In genomic region chr6:145048131-145048997, GRCm38 (mm10) we compare ENCODE assay signal across 8 mouse cellular contexts. TPM values are rescaled to one million over a fixed set of nuclear protein-coding genes. Genes with fewer than 3 reads are reported as not detected.
DNase-seq lines count a peak whose midpoint lies in the region; ATAC-seq and TF ChIP-seq lines count a peak whose summit lies in the region.

No protein-coding gene starts in this region.

- intact Hi-C loops in gastrocnemius, adult 2 months (cut with DNase I) = no loop called here

- no peak for TF ChIP-seq CTCF in gastrocnemius, adult 2 months (IDR thresholded peaks at IDR 0.05)
- TF ChIP-seq CTCF in CH12.LX (conservative IDR thresholded peaks at IDR 0.05 in 1 of 2, IDR thresholded peaks at IDR 0.05 in 1 of 2; ENCODE audit: low read depth in 2 of 2, low read length in 2 of 2) = no peak
- TF ChIP-seq CTCF in cortical plate, adult 2 months (IDR thresholded peaks at IDR 0.05; ENCODE audit: extremely low read depth, insufficient read depth, low read length) = no peak

- TF ChIP-seq POLR2A in CH12.LX (IDR thresholded peaks at IDR 0.05; ENCODE audit: low read depth, low read length) = no peak
- TF ChIP-seq POLR2A in cortical plate, adult 2 months (IDR thresholded peaks at IDR 0.05; ENCODE audit: extremely low read depth, insufficient read depth, low read length) = peak; percentile 49; the same call in 1 of the 2 replicates

- H3K4me2 ChIP-seq in CH12.LX (ENCODE audit: insufficient read depth, low read depth, poor library complexity, severe bottlenecking) = no peak overlapping the region
- peak overlapping the region; percentile 99 for H3K4me2 ChIP-seq in hindbrain, embryonic 11.5 days (replicated peaks; ENCODE audit: low read depth, low read length)
- H3K4me2 ChIP-seq in limb, embryonic 13.5 days (replicated peaks) = peak overlapping the region; percentile 96

- TF ChIP-seq RAD21 in CH12.LX (IDR thresholded peaks at IDR 0.05; ENCODE audit: low read depth, low read length) = no peak

- dilution Hi-C loops in CH12.LX (cut with MboI; ENCODE audit: extremely low pct_ligation_motif_present, extremely low pct_unique_long_range_greater_than_20kb, low sequenced_read_pairs) = no loop called here

- peak; percentile 53 for ATAC-seq in hindbrain, embryonic 11.5 days (ENCODE audit: low FRiP score)
- peak; percentile 28 for ATAC-seq in limb, embryonic 13.5 days (ENCODE audit: low FRiP score, low read depth)

- peaks cover 5% of the 10 kb centered on the region for H3K9me3 ChIP-seq in CH12.LX (replicated peaks; ENCODE audit: low read length)
- H3K9me3 ChIP-seq in hindbrain, embryonic 11.5 days (ENCODE audit: control insufficient read depth, low read length) = no peaks in the 10 kb centered on the region
- H3K9me3 ChIP-seq in limb, embryonic 13.5 days = no peaks in the 10 kb centered on the region

- H3K9ac ChIP-seq in CH12.LX (ENCODE audit: insufficient read depth, low read depth) = no peak overlapping the region
- H3K9ac ChIP-seq in hindbrain, embryonic 11.5 days (ENCODE audit: low read depth, low read length) = peak overlapping the region; percentile 83
- peak overlapping the region; percentile 65 for H3K9ac ChIP-seq in limb, embryonic 13.5 days

- no peak for TF ChIP-seq EP300 in CH12.LX (IDR thresholded peaks at IDR 0.05; ENCODE audit: low read length)

- H3K4me1 ChIP-seq in CH12.LX (ENCODE audit: control insufficient read depth in 1 of 2, insufficient read depth in 2 of 2) = peaks cover 2 to 7% of the 10 kb centered on the region in 2 experiments; a peak in 2 of 4 replicates
- no peaks in the 10 kb centered on the region for H3K4me1 ChIP-seq in cortical plate, adult 2 months (ENCODE audit: control insufficient read depth, insufficient read depth, low read length)
- peaks cover 5% of the 10 kb centered on the region; the same call in 1 of the 2 replicates for H3K4me1 ChIP-seq in hindbrain, embryonic 11.5 days (replicated peaks; ENCODE audit: control insufficient read depth, insufficient read depth, low read length)
- H3K4me1 ChIP-seq in limb, embryonic 13.5 days = peaks cover 22% of the 10 kb centered on the region

- DNase-seq in gastrocnemius, adult 2 months = peak; percentile 21
- DNase-seq in gastrocnemius, postnatal 25 days = no peak
- DNase-seq in CH12.LX (ENCODE audit: extremely low read depth) = no peak
- peak; percentile 70 for DNase-seq in hindbrain, embryonic 11.5 days (ENCODE audit: low spot score)
- DNase-seq in right cerebral cortex, adult 18-20 months = peak; percentile 54
- no peak for DNase-seq in gastrocnemius, adult 18-20 months (ENCODE audit: low spot score)

- peaks cover 44 to 95% of the 10 kb centered on the region in 2 experiments for H3K36me3 ChIP-seq in CH12.LX (replicated peaks in 1 of 2; ENCODE audit: control insufficient read depth in 1 of 2, insufficient read depth in 1 of 2, low read length in 1 of 2)
- no peaks in the 10 kb centered on the region for H3K36me3 ChIP-seq in hindbrain, embryonic 11.5 days (ENCODE audit: control insufficient read depth, insufficient read depth, low read length)
- H3K36me3 ChIP-seq in limb, embryonic 13.5 days = no peaks in the 10 kb centered on the region

- H3K27me3 ChIP-seq in CH12.LX (replicated peaks) = no peaks in the 10 kb centered on the region
- H3K27me3 ChIP-seq in hindbrain, embryonic 11.5 days (ENCODE audit: control insufficient read depth, insufficient read depth, low read length) = no peaks in the 10 kb centered on the region
- H3K27me3 ChIP-seq in limb, embryonic 13.5 days = peaks cover 17% of the 10 kb centered on the region

- H3K79me2 ChIP-seq in CH12.LX (replicated peaks; ENCODE audit: control insufficient read depth, extremely low read depth, insufficient read depth, poor library complexity, severe bottlenecking) = peaks cover 69% of the 10 kb centered on the region

- no peak overlapping the region for H3K27ac ChIP-seq in gastrocnemius, adult 2 months
- no peak overlapping the region for H3K27ac ChIP-seq in CH12.LX (ENCODE audit: insufficient read depth, low read depth)
- peak overlapping the region; percentile 21; the same call in 1 of the 2 replicates for H3K27ac ChIP-seq in cortical plate, adult 2 months (ENCODE audit: insufficient read depth, low read length)
- H3K27ac ChIP-seq in hindbrain, embryonic 11.5 days (ENCODE audit: low read depth, low read length) = peak overlapping the region; percentile 61
- no peak overlapping the region for H3K27ac ChIP-seq in limb, embryonic 13.5 days

- in situ Hi-C loops in CH12.LX (cut with MboI; ENCODE audit: low pct_ligation_motif_present, low pct_unique_long_range_greater_than_20kb, low sequenced_read_pairs) = no loop called here

- WGBS in hindbrain, embryonic 11.5 days = under 1% methylated on average over 58 of the region's 64 CpGs
- WGBS in limb, embryonic 13.5 days = 13% methylated on average over 63 of the region's 64 CpGs

- peak overlapping the region; percentile 69 for H3K4me3 ChIP-seq in gastrocnemius, adult 2 months
- no peak overlapping the region for H3K4me3 ChIP-seq in CH12.LX (replicated peaks in 1 of 3; ENCODE audit: low read depth in 2 of 3, low read length in 2 of 3, poor library complexity in 1 of 3)
- peak overlapping the region; percentile 72 for H3K4me3 ChIP-seq in cortical plate, adult 2 months (ENCODE audit: insufficient read depth, low read length)
- H3K4me3 ChIP-seq in hindbrain, embryonic 11.5 days (ENCODE audit: low read depth, low read length) = peak overlapping the region; percentile 56
- peak overlapping the region; percentile 48 for H3K4me3 ChIP-seq in limb, embryonic 13.5 days

TF ChIP-seq in CH12.LX, 34 proteins besides CTCF, POLR2A, EP300 and RAD21:
- no peak for TF ChIP-seq ZMIZ1 (IDR thresholded peaks at IDR 0.05; ENCODE audit: low read depth, low read length)
- TF ChIP-seq PAX5 (IDR thresholded peaks at IDR 0.05; ENCODE audit: low read length) = peak; percentile 81

RNA-seq across cellular contexts. Expression of gene Bcat1, which starts 27.6 kb away (rescaled TPM):
- under 1 TPM; 0.64 to 0.66 TPM for total RNA-seq in gastrocnemius, adult 2 months (2021)
- 1 to 10 TPM; 3.4 to 3.7 TPM for total RNA-seq in gastrocnemius, postnatal 25 days (2021)
- 129 and 141 TPM in 2 replicates for total RNA-seq in CH12.LX (2012; rRNA removed)
- 176 and 199 TPM in 2 replicates for total RNA-seq in CH12.LX (2014; rRNA removed)
- polyA plus RNA-seq in CH12.LX (2012; ENCODE audit: insufficient read length, low read depth) = 157 and 176 TPM in 2 replicates
- polyA plus RNA-seq in cortical plate, adult 2 months (2012; rRNA removed) = 19.0 and 19.5 TPM in 2 replicates
- 116 and 135 TPM in 2 replicates for polyA plus RNA-seq in hindbrain, embryonic 11.5 days (2014; fragmentation: Nextera tagmentation; extraction: Ambion mirVana)
- polyA plus RNA-seq in limb, embryonic 13.5 days (2015; fragmentation: Nextera tagmentation; extraction: Ambion mirVana) = 36.9 and 40.1 TPM in 2 replicates
- total RNA-seq in gastrocnemius, adult 18-20 months (2021) = under 1 TPM; 0.53 to 0.64 TPM

Comparison
In these comparisons a context has a peak if more than half of its experiments do, and no peak if none do; other contexts are left out.
1. DNase-seq: peak in gastrocnemius, adult 2 months (single experiment), hindbrain, embryonic 11.5 days (single experiment) and right cerebral cortex, adult 18-20 months (single experiment); none in gastrocnemius, postnatal 25 days (single experiment), CH12.LX (single experiment) and gastrocnemius, adult 18-20 months (single experiment).
2. H3K27ac ChIP-seq: peak in cortical plate, adult 2 months (single experiment) and hindbrain, embryonic 11.5 days (single experiment); none in gastrocnemius, adult 2 months (single experiment), CH12.LX (single experiment) and limb, embryonic 13.5 days (single experiment).
3. H3K4me3 ChIP-seq: peak in gastrocnemius, adult 2 months (single experiment), cortical plate, adult 2 months (single experiment), hindbrain, embryonic 11.5 days (single experiment) and limb, embryonic 13.5 days (single experiment); none in CH12.LX (0 of 3).
4. RNA of gene Bcat1, which starts 27.6 kb away (total RNA-seq): 129 to 199 TPM in CH12.LX; 3.4 to 3.7 TPM in gastrocnemius, postnatal 25 days, 0.64 to 0.66 TPM in gastrocnemius, adult 2 months and 0.53 to 0.64 TPM in gastrocnemius, adult 18-20 months; every median in the first group is over 10 times any median in the second.